Mouse (Mus musculus) granulocyte monocyte progenitor cell, adult 5-6 weeks (primary cell): ENCODE measurements at regions not wholly inside any gene's neighbourhood (a gene's known extent, or its start where the extent isn't known, plus 50 kb on each side); places are given as distances from the start of the nearest gene placed in this dataset.

ENCODE experiments used
- ATAC-seq: replicated peaks from 2 replicates; pipeline ENCODE4 v1.8.0; 2016; ENCODE audit warnings: mild to moderate bottlenecking, moderate TSS enrichment, inconsistent platforms; ENCODE audit not compliant: poor library complexity, severe bottlenecking

DNA sequence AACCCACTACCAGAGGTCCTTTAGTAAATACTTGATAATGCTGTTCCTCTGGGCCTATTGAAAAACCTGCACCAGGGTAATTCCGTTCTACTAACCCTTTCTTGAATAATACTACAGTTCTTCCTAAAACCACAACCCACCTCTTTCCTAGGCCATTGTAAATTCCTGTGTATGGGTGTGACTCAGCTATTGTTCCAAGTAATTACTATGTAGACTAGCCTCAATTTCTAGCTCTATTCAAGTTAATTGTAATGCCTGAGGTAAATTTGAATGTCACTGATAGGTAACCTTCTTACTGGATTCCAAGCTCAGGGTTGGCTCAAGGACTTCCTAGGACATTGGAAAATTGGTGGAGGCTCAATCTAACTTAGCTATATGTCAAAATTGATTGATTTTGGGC, 185.1 kb upstream of the Slc5a7 start:
- ATAC-seq: no peak

DNA sequence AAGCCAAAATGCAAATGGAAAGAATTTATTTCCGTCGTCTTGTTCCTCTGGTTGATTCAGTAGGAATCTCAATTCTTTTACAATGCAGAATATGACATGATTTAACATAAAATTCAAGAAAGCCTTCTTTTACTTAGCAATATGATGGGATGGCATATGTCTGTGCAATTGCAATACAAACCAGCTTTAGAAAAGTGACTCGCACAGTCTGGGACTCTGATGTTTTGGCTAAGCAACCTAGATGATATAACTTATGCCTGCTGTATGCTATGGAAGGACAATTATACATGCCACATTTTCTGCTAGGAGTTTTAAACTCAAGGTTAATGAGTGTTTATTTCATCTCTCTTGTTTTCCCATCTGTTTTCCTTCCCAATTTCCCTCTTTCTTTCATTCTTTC, 141.1 kb upstream of the Slc5a7 start:
- no peak for ATAC-seq

DNA sequence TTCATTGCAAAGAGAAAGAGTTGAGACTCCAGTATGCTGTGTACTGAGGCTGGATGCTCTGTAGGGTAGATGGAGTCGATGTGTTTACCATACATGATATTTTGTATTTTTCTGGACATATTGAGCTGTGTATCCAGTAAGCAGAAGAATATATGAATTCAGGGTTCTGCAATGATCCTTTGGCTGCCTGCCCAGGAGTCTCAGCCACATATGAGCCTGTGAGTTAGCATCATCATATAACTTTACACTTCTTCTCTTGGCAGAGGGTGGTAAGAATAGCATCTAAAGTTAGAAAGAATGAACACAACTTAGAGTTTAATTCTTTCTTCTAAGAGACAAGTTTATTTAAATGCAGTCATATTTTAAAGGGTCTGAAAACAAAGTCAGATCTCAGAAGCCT, 139.6 kb upstream of the Slc5a7 start:
- no peak for ATAC-seq

GRCm38 (mm10) chr17:54429922-54430321, 131.1 kb upstream of the Slc5a7 start:
- ATAC-seq: peak; percentile 92

- no peak for ATAC-seq
These were observed 115.4 kb upstream of the Slc5a7 start for GRCm38 (mm10) chr17:54414260-54414659.

DNA sequence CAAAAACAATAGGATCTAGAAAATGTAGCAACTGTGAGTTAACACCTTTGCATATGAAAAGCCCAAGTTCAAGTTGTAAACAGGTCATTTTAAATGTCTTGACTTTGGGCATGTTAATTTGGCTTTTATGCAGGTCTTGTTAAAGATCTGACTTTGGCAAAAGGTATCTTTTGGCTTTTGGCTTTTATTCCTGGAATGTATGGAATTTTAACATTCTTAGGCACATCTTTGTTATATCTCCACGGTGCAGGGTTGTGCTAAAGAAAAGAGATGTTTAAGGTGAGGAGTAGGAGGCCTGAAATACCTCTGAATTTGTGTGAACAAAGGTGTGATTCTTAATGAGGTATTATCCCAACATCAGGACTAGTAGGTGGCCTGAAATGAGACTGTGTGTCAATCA, 97.6 kb upstream of the Slc5a7 start:
- no peak for ATAC-seq

DNA sequence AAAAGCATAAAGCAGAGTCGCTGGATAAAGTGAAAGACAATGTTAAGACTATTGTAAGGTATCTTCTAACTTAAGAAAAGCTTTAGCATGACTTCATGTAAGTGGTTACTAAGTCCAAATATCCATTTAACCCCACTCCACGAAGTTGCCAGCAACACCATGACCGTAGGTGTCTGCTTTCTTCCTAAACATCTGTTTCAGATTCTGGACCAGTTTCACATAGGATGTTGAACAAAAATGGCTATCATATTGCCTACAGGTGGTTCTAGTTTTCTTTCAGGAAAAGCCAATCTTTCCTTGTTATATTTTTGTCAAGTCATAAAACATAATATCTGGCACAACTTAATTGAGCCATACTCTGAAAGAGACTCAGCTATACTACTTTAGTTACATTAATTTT, 78.7 kb upstream of the Slc5a7 start:
- ATAC-seq: no peak

DNA sequence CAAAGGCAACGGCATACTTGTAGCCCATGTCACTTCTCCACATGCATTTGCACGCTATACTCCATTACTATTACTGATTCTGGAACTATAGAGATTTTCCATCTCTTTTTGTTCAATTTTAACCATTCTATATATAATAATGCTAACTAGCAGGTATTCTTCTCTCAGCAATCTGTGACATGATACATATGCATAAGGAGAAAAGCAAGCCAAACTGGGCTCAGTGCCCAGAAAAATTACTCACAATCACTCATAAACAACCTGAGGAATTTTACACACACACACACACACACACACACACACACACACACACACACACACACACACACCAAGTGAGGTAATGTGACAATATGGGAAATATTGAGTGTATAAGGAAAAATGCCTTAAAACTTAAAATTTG, 69.8 kb upstream of the Slc5a7 start:
- ATAC-seq: no peak

DNA sequence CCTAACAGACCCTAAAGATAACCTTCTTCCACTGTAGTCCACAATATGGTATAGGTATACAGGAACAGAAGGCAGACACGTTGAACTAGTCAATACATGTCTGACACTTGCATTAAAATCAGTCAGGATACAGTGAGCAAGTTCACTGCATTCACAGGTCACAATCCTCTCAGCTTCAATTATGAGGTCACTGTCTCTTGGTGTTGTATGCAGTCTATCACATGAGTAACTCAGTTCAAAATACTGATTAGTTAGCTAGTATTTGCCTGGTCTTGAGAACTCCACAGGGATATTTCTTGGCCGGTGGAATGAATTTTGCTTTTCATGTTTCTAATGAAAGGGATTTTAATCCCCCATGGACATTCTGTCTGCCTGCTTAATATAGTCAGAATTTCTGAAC, 69.1 kb upstream of the Slc5a7 start:
- ATAC-seq: no peak

GRCm38 (mm10) chr17:54362991-54363390, 64.2 kb upstream of the Slc5a7 start:
- no peak for ATAC-seq

- no peak for ATAC-seq
These were observed 54.2 kb upstream of the Slc5a7 start for GRCm38 (mm10) chr17:54353063-54353462.

DNA sequence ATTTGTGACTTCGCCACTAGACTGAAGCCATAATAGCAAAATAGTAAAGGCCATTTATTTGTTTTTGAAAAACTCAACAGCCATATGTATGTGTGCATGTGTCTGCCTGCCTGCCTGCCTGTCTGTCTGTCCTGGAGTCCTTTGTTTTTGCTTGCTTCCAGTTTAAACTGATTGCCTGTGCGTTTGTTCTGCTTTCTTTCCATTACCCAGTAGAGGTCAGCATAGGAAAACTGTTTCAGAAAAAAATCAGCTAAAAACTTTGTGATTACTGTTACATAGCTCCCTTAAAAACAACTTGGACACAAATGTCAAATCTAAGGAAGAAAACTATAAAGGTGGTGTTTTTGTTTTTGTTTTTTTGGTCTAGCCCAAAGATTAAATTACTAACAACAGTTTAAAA, 52.0 kb upstream of the Slc5a7 start:
- no peak for ATAC-seq
